Mouse (Mus musculus): ENCODE data around the gene Tmem101. TPM values are rescaled to one million over a fixed set of nuclear protein-coding genes. Genes with fewer than 3 reads are reported as not detected.

The Tmem101 gene
- 23.4 and 26.0 TPM in 2 replicates for polyA plus RNA-seq (2015; fragmentation: Nextera tagmentation; extraction: Ambion mirVana)

- under 1% methylated on average over 37 of the region's 37 CpGs for WGBS
- H3K9ac ChIP-seq (ENCODE audit: low read depth, low read length), result peak within 1 kb of the TSS; percentile 68
- no peaks in the 10 kb centered on the region for H3K27me3 ChIP-seq (replicated peaks; ENCODE audit: control insufficient read depth, insufficient read depth, low read length)
- ATAC-seq, result peak; percentile 88
- peaks cover 10% of the 10 kb centered on the region; the same call in 1 of the 2 replicates for H3K36me3 ChIP-seq (ENCODE audit: control insufficient read depth, insufficient read depth, low read length)
- H3K9me3 ChIP-seq (ENCODE audit: control insufficient read depth, low read length), result no peaks in the 10 kb centered on the region
- peaks cover 7% of the 10 kb centered on the region; the same call in 1 of the 2 replicates for H3K4me1 ChIP-seq (ENCODE audit: control insufficient read depth, insufficient read depth, low read length)
- no peak within 1 kb of the TSS for H3K27ac ChIP-seq (ENCODE audit: low read length)
- peak within 1 kb of the TSS; percentile 60 for H3K4me3 ChIP-seq (ENCODE audit: low read length)
- H3K4me2 ChIP-seq (ENCODE audit: low read depth, low read length), result peak within 1 kb of the TSS; percentile 77
Observed at GRCm38 (mm10) chr11:102156039-102156785, at the start of gene Tmem101. TSS of gene Tmem101 (minus strand) at chr11:102156404.

- Histone ChIP-seq H3K36me3 (ENCODE audit: control insufficient read depth, insufficient read depth, low read length) (peaks cover 30% of the 10 kb centered on the region), H3K4me1 (ENCODE audit: control insufficient read depth, insufficient read depth, low read length) (no peaks in the 10 kb centered on the region), H3K9me3 (ENCODE audit: control insufficient read depth, low read length) (no peaks in the 10 kb centered on the region), H3K9ac (ENCODE audit: low read depth, low read length) (no peak overlapping the region), H3K27ac (ENCODE audit: low read length) (no peak overlapping the region), H3K27me3 (replicated peaks; ENCODE audit: control insufficient read depth, insufficient read depth, low read length) (no peaks in the 10 kb centered on the region), H3K4me3 (ENCODE audit: low read length) (no peak overlapping the region), H3K4me2 (ENCODE audit: low read depth, low read length) (no peak overlapping the region)
- 75% methylated on average over 12 of the region's 12 CpGs for WGBS
- no peak for ATAC-seq
Observed at GRCm38 (mm10) chr11:102201408-102201821, 45.2 kb upstream of the Tmem101 start.

- no peak for ATAC-seq
- Histone ChIP-seq H3K4me3 (ENCODE audit: low read length) (no peak overlapping the region), H3K4me2 (ENCODE audit: low read depth, low read length) (no peak overlapping the region), H3K4me1 (ENCODE audit: control insufficient read depth, insufficient read depth, low read length) (no peaks in the 10 kb centered on the region), H3K9ac (ENCODE audit: low read depth, low read length) (no peak overlapping the region; the same call in 1 of the 2 replicates), H3K9me3 (ENCODE audit: control insufficient read depth, low read length) (no peaks in the 10 kb centered on the region), H3K27ac (ENCODE audit: low read length) (no peak overlapping the region), H3K36me3 (ENCODE audit: control insufficient read depth, insufficient read depth, low read length) (peaks cover 30% of the 10 kb centered on the region), H3K27me3 (replicated peaks; ENCODE audit: control insufficient read depth, insufficient read depth, low read length) (no peaks in the 10 kb centered on the region)
- WGBS, result 39% methylated on average over 9 of the region's 9 CpGs
Observed at GRCm38 (mm10) chr11:102199856-102200255, 43.7 kb upstream of the Tmem101 start.

- Histone ChIP-seq H3K9ac (ENCODE audit: low read depth, low read length) (no peak overlapping the region), H3K4me2 (ENCODE audit: low read depth, low read length) (no peak overlapping the region), H3K27me3 (replicated peaks; ENCODE audit: control insufficient read depth, insufficient read depth, low read length) (no peaks in the 10 kb centered on the region), H3K4me3 (ENCODE audit: low read length) (no peak overlapping the region), H3K9me3 (ENCODE audit: control insufficient read depth, low read length) (no peaks in the 10 kb centered on the region), H3K4me1 (ENCODE audit: control insufficient read depth, insufficient read depth, low read length) (no peaks in the 10 kb centered on the region), H3K36me3 (ENCODE audit: control insufficient read depth, insufficient read depth, low read length) (peaks cover 27% of the 10 kb centered on the region), H3K27ac (ENCODE audit: low read length) (no peak overlapping the region)
- no peak for ATAC-seq
- WGBS, result 69% methylated on average over 6 of the region's 6 CpGs
Observed at GRCm38 (mm10) chr11:102198245-102198644, 42.0 kb upstream of the Tmem101 start.

GRCm38 (mm10) chr11:102196018-102196797 is 40.0 kb upstream of the Tmem101 start:
- H3K4me1 ChIP-seq (ENCODE audit: control insufficient read depth, insufficient read depth, low read length), result peaks cover 2% of the 10 kb centered on the region; the same call in 1 of the 2 replicates
- H3K9me3 ChIP-seq (ENCODE audit: control insufficient read depth, low read length), result no peaks in the 10 kb centered on the region
- no peak overlapping the region for H3K9ac ChIP-seq (ENCODE audit: low read depth, low read length)
- H3K36me3 ChIP-seq (ENCODE audit: control insufficient read depth, insufficient read depth, low read length), result peaks cover 21% of the 10 kb centered on the region
- no peaks in the 10 kb centered on the region for H3K27me3 ChIP-seq (replicated peaks; ENCODE audit: control insufficient read depth, insufficient read depth, low read length)
- peak; percentile 40; the same call in 1 of the 2 replicates for ATAC-seq
- no peak overlapping the region for H3K4me3 ChIP-seq (ENCODE audit: low read length)
- no peak overlapping the region for H3K27ac ChIP-seq (ENCODE audit: low read length)
- WGBS, result 72% methylated on average over 21 of the region's 21 CpGs
- H3K4me2 ChIP-seq (ENCODE audit: low read depth, low read length), result no peak overlapping the region

- Histone ChIP-seq H3K4me3 (ENCODE audit: low read length) (no peak overlapping the region), H3K4me1 (ENCODE audit: control insufficient read depth, insufficient read depth, low read length) (peaks cover 12% of the 10 kb centered on the region; the same call in 1 of the 2 replicates), H3K27ac (ENCODE audit: low read length) (no peak overlapping the region), H3K4me2 (ENCODE audit: low read depth, low read length) (no peak overlapping the region), H3K27me3 (replicated peaks; ENCODE audit: control insufficient read depth, insufficient read depth, low read length) (no peaks in the 10 kb centered on the region), H3K9me3 (ENCODE audit: control insufficient read depth, low read length) (no peaks in the 10 kb centered on the region), H3K9ac (ENCODE audit: low read depth, low read length) (no peak overlapping the region), H3K36me3 (ENCODE audit: control insufficient read depth, insufficient read depth, low read length) (peaks cover 16% of the 10 kb centered on the region; the same call in 1 of the 2 replicates)
- no peak for ATAC-seq
- 84% methylated on average over 9 of the region's 9 CpGs for WGBS
Observed at GRCm38 (mm10) chr11:102193657-102194440, 37.6 kb upstream of the Tmem101 start.

- no peaks in the 10 kb centered on the region for H3K27me3 ChIP-seq (replicated peaks; ENCODE audit: control insufficient read depth, insufficient read depth, low read length)
- H3K4me1 ChIP-seq (ENCODE audit: control insufficient read depth, insufficient read depth, low read length), result peaks cover 12% of the 10 kb centered on the region; the same call in 1 of the 2 replicates
- H3K27ac ChIP-seq (ENCODE audit: low read length), result no peak overlapping the region; the same call in 1 of the 2 replicates
- ATAC-seq, result no peak
- H3K36me3 ChIP-seq (ENCODE audit: control insufficient read depth, insufficient read depth, low read length), result peaks cover 4% of the 10 kb centered on the region; the same call in 1 of the 2 replicates
- no peaks in the 10 kb centered on the region for H3K9me3 ChIP-seq (ENCODE audit: control insufficient read depth, low read length)
- WGBS, result 40% methylated on average over 4 of the region's 4 CpGs
- peak overlapping the region; percentile 91; the same call in 1 of the 2 replicates for H3K4me2 ChIP-seq (ENCODE audit: low read depth, low read length)
- H3K4me3 ChIP-seq (ENCODE audit: low read length), result no peak overlapping the region
- H3K9ac ChIP-seq (ENCODE audit: low read depth, low read length), result peak overlapping the region; percentile 41; the same call in 1 of the 2 replicates
Observed at GRCm38 (mm10) chr11:102190848-102191247, 34.6 kb upstream of the Tmem101 start.

- Histone ChIP-seq H3K27me3 (replicated peaks; ENCODE audit: control insufficient read depth, insufficient read depth, low read length) (no peaks in the 10 kb centered on the region), H3K4me1 (ENCODE audit: control insufficient read depth, insufficient read depth, low read length) (peaks cover 12% of the 10 kb centered on the region; the same call in 1 of the 2 replicates), H3K4me3 (ENCODE audit: low read length) (peak within 1 kb of the TSS; percentile 69), H3K27ac (ENCODE audit: low read length) (peak within 1 kb of the TSS; percentile 69), H3K4me2 (ENCODE audit: low read depth, low read length) (peak within 1 kb of the TSS; percentile 91), H3K36me3 (ENCODE audit: control insufficient read depth, insufficient read depth, low read length) (0 out of 2 replicates have a peak, but pooled peaks cover 2% of the 10 kb centered on the region), H3K9me3 (ENCODE audit: control insufficient read depth, low read length) (no peaks in the 10 kb centered on the region), H3K9ac (ENCODE audit: low read depth, low read length) (peak within 1 kb of the TSS; percentile 74)
- 2% methylated on average over 46 of the region's 50 CpGs for WGBS
- ATAC-seq, result peak; percentile 78
Observed at GRCm38 (mm10) chr11:102189461-102190436, 33.5 kb upstream of the Tmem101 start, which contains the start of gene G6pc3. TSS of gene G6pc3 (plus strand) at chr11:102189620.
